Mouse (Mus musculus): ENCODE measurements at regions not wholly inside any gene's neighbourhood (a gene's known extent, or its start where the extent isn't known, plus 50 kb on each side); places are given as distances from the start of the nearest gene placed in this dataset.

DNA sequence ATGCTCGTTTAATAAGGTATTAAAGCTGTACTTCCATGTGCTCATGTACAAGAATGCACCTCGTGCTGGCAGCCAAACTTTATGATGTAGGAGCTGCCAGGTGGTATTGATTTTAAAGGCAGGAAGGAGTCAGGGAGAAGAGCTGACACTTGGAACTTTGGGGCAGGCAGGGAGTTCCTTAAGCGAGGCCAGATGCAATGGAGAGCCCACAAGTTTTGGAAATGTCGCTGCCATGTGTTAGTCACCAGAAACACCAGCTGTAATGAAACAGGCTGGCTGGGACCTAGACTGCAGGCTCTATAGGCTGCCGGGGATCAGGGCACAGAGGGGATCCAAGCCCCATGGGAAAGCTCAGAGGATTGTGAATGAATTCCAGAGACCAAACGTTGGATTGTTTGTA is 233.7 kb downstream of the Matn1 start:
- TF ChIP-seq CTCF (conservative IDR thresholded peaks at IDR 0.05; ENCODE audit: low read length) (no peak), POU5F1 (IDR thresholded peaks at IDR 0.05; ENCODE audit: borderline replicate concordance, low read length) (no peak), NANOG (IDR thresholded peaks at IDR 0.05; ENCODE audit: borderline replicate concordance, low read length) (no peak)

Measured in E14TG2a.4 (cell line).